Mouse (Mus musculus): ENCODE data around the gene Wnt3.

The Wnt3 gene

GRCm38 (mm10) chr11:103856641-103857040 is 82.7 kb downstream of the Wnt3 start:
- no peak for TF ChIP-seq GATA4 (IDR thresholded peaks at IDR 0.05; ENCODE audit: insufficient replicate concordance, low read length)

GRCm38 (mm10) chr11:103858760-103859159 is 84.8 kb downstream of the Wnt3 start:
- no peak for TF ChIP-seq GATA4 (IDR thresholded peaks at IDR 0.05; ENCODE audit: insufficient replicate concordance, low read length)

GRCm38 (mm10) chr11:103859933-103860610 is 86.1 kb downstream of the Wnt3 start:
- no peak for TF ChIP-seq GATA4 (IDR thresholded peaks at IDR 0.05; ENCODE audit: insufficient replicate concordance, low read length)

- no peak for TF ChIP-seq GATA4 (IDR thresholded peaks at IDR 0.05; ENCODE audit: insufficient replicate concordance, low read length)
Measured at GRCm38 (mm10) chr11:103862951-103863350, 89.0 kb downstream of the Wnt3 start.

GRCm38 (mm10) chr11:103864486-103864885 is 90.5 kb downstream of the Wnt3 start:
- TF ChIP-seq GATA4 (IDR thresholded peaks at IDR 0.05; ENCODE audit: insufficient replicate concordance, low read length), result no peak

- TF ChIP-seq GATA4 (IDR thresholded peaks at IDR 0.05; ENCODE audit: insufficient replicate concordance, low read length), result no peak
Measured at GRCm38 (mm10) chr11:103865346-103865745, 91.4 kb downstream of the Wnt3 start.

All from liver, adult (tissue).